Mouse (Mus musculus): ENCODE data around the gene Zfp93. TPM values are rescaled to one million over a fixed set of nuclear protein-coding genes. Genes with fewer than 3 reads are reported as not detected.
A peak's percentile ranks its signal among the peaks of the same experiment; 100 is the strongest.

The Zfp93 gene
- polyA plus RNA-seq, 1 experiment = not detected

GRCm38 (mm10) chr7:24315726-24316566 is 45.7 kb downstream of the Zfp93 start:
- no peak for TF ChIP-seq POLR2A (IDR thresholded peaks at IDR 0.05; ENCODE audit: borderline replicate concordance, control insufficient read depth, low read depth, low read length)
- TF ChIP-seq CTCF (IDR thresholded peaks at IDR 0.05; ENCODE audit: control insufficient read depth, insufficient read depth, low read length) = no peak
- H3K27ac ChIP-seq (ENCODE audit: control insufficient read depth, insufficient read depth, low read depth, low read length, poor library complexity) = peak overlapping the region; percentile 44; the same call in 1 of the 2 replicates
- peak overlapping the region; percentile 89 for H3K4me3 ChIP-seq (replicated peaks; ENCODE audit: control insufficient read depth, low read depth, low read length)
- 28% methylated on average over 29 of the region's 29 CpGs for WGBS
- peaks cover 6% of the 10 kb centered on the region for H3K4me1 ChIP-seq (ENCODE audit: control insufficient read depth, insufficient read depth, low read length)

DNA sequence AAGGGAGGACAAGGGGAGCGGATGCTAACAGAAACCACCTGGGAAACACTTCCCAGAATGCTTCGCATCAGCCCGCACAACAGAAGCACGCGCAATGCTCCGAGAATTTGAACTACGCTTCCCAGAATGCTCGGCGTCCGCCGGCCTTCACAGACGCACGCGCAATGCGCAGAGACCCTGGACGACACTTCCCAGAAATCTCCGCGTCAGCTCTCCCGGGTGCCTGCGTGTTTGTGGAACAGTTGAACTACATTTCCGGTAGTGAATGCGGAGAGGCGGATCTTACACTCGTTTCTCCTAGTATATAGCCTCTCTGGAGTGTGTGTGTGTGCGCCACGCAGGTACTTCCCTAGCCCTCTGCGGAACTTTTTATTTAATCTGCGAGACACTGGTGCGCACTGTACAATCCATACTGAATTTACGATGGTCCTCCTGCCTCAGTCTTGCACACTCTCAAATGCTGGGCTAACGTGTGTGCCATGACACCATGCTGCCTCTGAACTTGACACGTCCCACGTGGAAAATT is 46.4 kb downstream of the Zfp93 start, which contains the start of gene Zfp94:
Zfp94 (minus strand) TSS at position 100 of the 526 bp plus-strand sequence.
- Histone ChIP-seq H3K4me1 (ENCODE audit: control insufficient read depth, insufficient read depth, low read length) (peaks cover 6% of the 10 kb centered on the region), H3K4me3 (replicated peaks; ENCODE audit: control insufficient read depth, low read depth, low read length) (peak within 1 kb of the TSS; percentile 89), H3K27ac (ENCODE audit: control insufficient read depth, insufficient read depth, low read depth, low read length, poor library complexity) (peak within 1 kb of the TSS; percentile 69)
- under 1% methylated on average over 33 of the region's 33 CpGs for WGBS
- TF ChIP-seq CTCF (IDR thresholded peaks at IDR 0.05; ENCODE audit: control insufficient read depth, insufficient read depth, low read length) (no peak), POLR2A (IDR thresholded peaks at IDR 0.05; ENCODE audit: borderline replicate concordance, control insufficient read depth, low read depth, low read length) (no peak)

GRCm38 (mm10) chr7:24318942-24319341 is 48.7 kb downstream of the Zfp93 start:
- 13% methylated on average over 6 of the region's 6 CpGs for WGBS
- H3K4me1 ChIP-seq (ENCODE audit: control insufficient read depth, insufficient read depth, low read length) = peaks cover 8% of the 10 kb centered on the region
- H3K27ac ChIP-seq (ENCODE audit: control insufficient read depth, insufficient read depth, low read depth, low read length, poor library complexity) = no peak overlapping the region
- H3K4me3 ChIP-seq (replicated peaks; ENCODE audit: control insufficient read depth, low read depth, low read length) = no peak overlapping the region
- TF ChIP-seq CTCF (IDR thresholded peaks at IDR 0.05; ENCODE audit: control insufficient read depth, insufficient read depth, low read length) = no peak
- TF ChIP-seq POLR2A (IDR thresholded peaks at IDR 0.05; ENCODE audit: borderline replicate concordance, control insufficient read depth, low read depth, low read length) = no peak

- TF ChIP-seq CTCF (IDR thresholded peaks at IDR 0.05; ENCODE audit: control insufficient read depth, insufficient read depth, low read length) (no peak), POLR2A (IDR thresholded peaks at IDR 0.05; ENCODE audit: borderline replicate concordance, control insufficient read depth, low read depth, low read length) (no peak)
- peaks cover 5% of the 10 kb centered on the region for H3K4me1 ChIP-seq (ENCODE audit: control insufficient read depth, insufficient read depth, low read length)
- H3K4me3 ChIP-seq (replicated peaks; ENCODE audit: control insufficient read depth, low read depth, low read length) = no peak overlapping the region
- WGBS = 39% methylated on average over 4 of the region's 4 CpGs
- H3K27ac ChIP-seq (ENCODE audit: control insufficient read depth, insufficient read depth, low read depth, low read length, poor library complexity) = no peak overlapping the region
Measured at GRCm38 (mm10) chr7:24322593-24322992, 52.4 kb downstream of the Zfp93 start.

- WGBS = 72% methylated on average over 6 of the region's 6 CpGs
- TF ChIP-seq POLR2A (IDR thresholded peaks at IDR 0.05; ENCODE audit: borderline replicate concordance, control insufficient read depth, low read depth, low read length) = no peak
- TF ChIP-seq CTCF (IDR thresholded peaks at IDR 0.05; ENCODE audit: control insufficient read depth, insufficient read depth, low read length) = no peak
- Histone ChIP-seq H3K4me1 (ENCODE audit: control insufficient read depth, insufficient read depth, low read length) (peaks cover 5% of the 10 kb centered on the region), H3K27ac (ENCODE audit: control insufficient read depth, insufficient read depth, low read depth, low read length, poor library complexity) (no peak overlapping the region), H3K4me3 (replicated peaks; ENCODE audit: control insufficient read depth, low read depth, low read length) (no peak overlapping the region)
Measured at GRCm38 (mm10) chr7:24325197-24325596, 55.0 kb downstream of the Zfp93 start.

DNA sequence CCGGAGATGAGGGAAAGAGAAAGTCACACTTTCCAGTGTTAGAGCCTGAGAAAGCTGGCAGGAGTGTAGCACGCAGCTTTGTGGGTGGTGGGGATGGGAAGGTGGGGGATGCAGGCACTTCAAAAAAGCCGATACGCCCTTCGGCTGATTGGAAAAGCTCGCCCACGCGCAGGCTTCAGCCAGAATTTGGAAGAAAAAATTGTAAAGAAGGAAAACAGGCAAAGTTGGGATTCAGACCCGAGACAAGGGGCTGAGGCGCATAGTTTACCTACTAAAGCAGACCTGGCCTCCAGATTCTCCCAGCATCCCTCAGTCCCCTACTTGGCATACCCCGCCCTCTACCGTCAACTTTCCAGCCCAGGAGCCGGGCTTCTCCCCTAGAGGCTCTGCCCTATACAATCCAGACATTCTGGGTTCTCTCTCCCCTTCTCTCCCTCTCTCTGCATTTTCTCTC is 55.5 kb downstream of the Zfp93 start:
- H3K4me1 ChIP-seq (ENCODE audit: control insufficient read depth, insufficient read depth, low read length) = peaks cover 5% of the 10 kb centered on the region
- no peak overlapping the region for H3K4me3 ChIP-seq (replicated peaks; ENCODE audit: control insufficient read depth, low read depth, low read length)
- WGBS = 30% methylated on average over 13 of the region's 13 CpGs
- no peak overlapping the region for H3K27ac ChIP-seq (ENCODE audit: control insufficient read depth, insufficient read depth, low read depth, low read length, poor library complexity)
- TF ChIP-seq POLR2A (IDR thresholded peaks at IDR 0.05; ENCODE audit: borderline replicate concordance, control insufficient read depth, low read depth, low read length) (no peak), CTCF (IDR thresholded peaks at IDR 0.05; ENCODE audit: control insufficient read depth, insufficient read depth, low read length) (no peak)

DNA sequence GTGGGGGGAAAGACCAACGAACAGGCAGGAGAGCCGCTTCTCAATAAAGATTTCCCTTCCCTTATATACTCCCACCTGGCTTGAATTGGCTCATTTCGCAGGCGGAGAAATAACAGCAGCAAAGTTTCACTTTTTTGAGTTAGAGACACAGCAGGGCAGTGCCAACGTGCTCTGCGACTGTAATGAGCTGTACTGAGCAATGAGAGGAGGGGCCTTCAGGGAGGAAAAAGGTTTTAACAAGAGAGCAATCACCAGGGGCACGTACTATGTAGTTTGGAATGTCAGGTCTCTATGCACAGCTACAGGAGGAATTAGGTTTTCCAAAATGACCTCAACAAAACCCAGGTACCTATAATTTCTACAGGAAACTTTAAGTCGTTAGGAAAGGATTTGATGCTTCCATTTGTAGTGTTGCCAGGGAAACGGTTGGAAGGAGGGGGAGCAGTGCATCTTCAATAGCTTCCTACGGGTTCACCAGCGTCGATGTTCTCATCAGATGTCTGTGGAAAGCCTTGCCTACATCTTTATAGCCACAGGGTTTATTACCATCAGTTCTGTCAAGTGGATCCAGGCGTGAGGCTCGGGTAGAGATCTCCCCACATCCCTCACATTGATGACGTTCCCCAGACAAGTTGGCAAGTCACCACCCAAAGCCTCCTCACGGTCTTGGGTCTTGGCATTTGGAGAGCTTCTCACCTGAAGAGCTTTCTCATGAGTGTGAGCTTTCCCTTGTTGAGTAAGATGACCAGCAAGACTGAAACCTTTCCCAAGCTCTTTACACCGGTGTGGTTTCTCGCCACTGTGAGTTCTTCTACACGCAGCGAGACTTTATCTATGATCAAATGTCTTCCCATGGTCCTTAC is 56.3 kb downstream of the Zfp93 start:
- H3K27ac ChIP-seq (ENCODE audit: control insufficient read depth, insufficient read depth, low read depth, low read length, poor library complexity) = no peak overlapping the region
- TF ChIP-seq CTCF (IDR thresholded peaks at IDR 0.05; ENCODE audit: control insufficient read depth, insufficient read depth, low read length) (no peak), POLR2A (IDR thresholded peaks at IDR 0.05; ENCODE audit: borderline replicate concordance, control insufficient read depth, low read depth, low read length) (no peak)
- peaks cover 5% of the 10 kb centered on the region for H3K4me1 ChIP-seq (ENCODE audit: control insufficient read depth, insufficient read depth, low read length)
- no peak overlapping the region for H3K4me3 ChIP-seq (replicated peaks; ENCODE audit: control insufficient read depth, low read depth, low read length)
- 52% methylated on average over 20 of the region's 20 CpGs for WGBS

Other genes with a start within 250 kb of the Zfp93 start
- gene Vmn1r183, start 217.2 kb upstream of the Zfp93 start, polyA plus RNA-seq (2011; ENCODE audit: insufficient read depth, insufficient read length, low replicate concordance, missing spikeins) = 0.15 TPM in 1 of 2 replicates, not detected in the other
- gene Zfp180, start 188.5 kb upstream of the Zfp93 start, polyA plus RNA-seq (2011; ENCODE audit: insufficient read depth, insufficient read length, low replicate concordance, missing spikeins) = 7.9 and 12.7 TPM in 2 replicates
- gene Zfp112, start 158.1 kb upstream of the Zfp93 start, polyA plus RNA-seq (2011; ENCODE audit: insufficient read depth, insufficient read length, low replicate concordance, missing spikeins) = 0.36 and 0.65 TPM in 2 replicates
- 1.7 and 4.5 TPM in 2 replicates for gene Zfp235, start 136.3 kb upstream of the Zfp93 start, polyA plus RNA-seq (2011; ENCODE audit: insufficient read depth, insufficient read length, low replicate concordance, missing spikeins)
- not detected in 2 replicates for gene Zfp114, start 95.4 kb upstream of the Zfp93 start, polyA plus RNA-seq (2011; ENCODE audit: insufficient read depth, insufficient read length, low replicate concordance, missing spikeins)
- 0.74 and 1.8 TPM in 2 replicates for gene Zfp111, start 59.0 kb upstream of the Zfp93 start, polyA plus RNA-seq (2011; ENCODE audit: insufficient read depth, insufficient read length, low replicate concordance, missing spikeins)
- 0.43 and 0.95 TPM in 2 replicates for gene Zfp109, start 32.9 kb upstream of the Zfp93 start, polyA plus RNA-seq (2011; ENCODE audit: insufficient read depth, insufficient read length, low replicate concordance, missing spikeins)
- not detected in 2 replicates for gene Zfp108, start 15.6 kb upstream of the Zfp93 start, polyA plus RNA-seq (2011; ENCODE audit: insufficient read depth, insufficient read length, low replicate concordance, missing spikeins)
- 3.6 and 14.4 TPM in 2 replicates for gene Zfp61, start 30.8 kb downstream of the Zfp93 start, polyA plus RNA-seq (2011; ENCODE audit: insufficient read depth, insufficient read length, low replicate concordance, missing spikeins)
- 1.9 and 5.4 TPM in 2 replicates for gene Zfp94, start 46.2 kb downstream of the Zfp93 start, polyA plus RNA-seq (2011; ENCODE audit: insufficient read depth, insufficient read length, low replicate concordance, missing spikeins)
- not detected in 2 replicates for gene Tescl, start 63.5 kb downstream of the Zfp93 start, polyA plus RNA-seq (2011; ENCODE audit: insufficient read depth, insufficient read length, low replicate concordance, missing spikeins)
- not detected in 2 replicates for gene Lypd5, start 78.8 kb downstream of the Zfp93 start, polyA plus RNA-seq (2011; ENCODE audit: insufficient read depth, insufficient read length, low replicate concordance, missing spikeins)
- gene Kcnn4, start 99.8 kb downstream of the Zfp93 start, polyA plus RNA-seq (2011; ENCODE audit: insufficient read depth, insufficient read length, low replicate concordance, missing spikeins) = 118 and 180 TPM in 2 replicates
- gene Smg9, start 129.2 kb downstream of the Zfp93 start, polyA plus RNA-seq (2011; ENCODE audit: insufficient read depth, insufficient read length, low replicate concordance, missing spikeins) = 32.3 and 59.7 TPM in 2 replicates
- not detected in 2 replicates for gene Irgc1, start 181.9 kb downstream of the Zfp93 start, polyA plus RNA-seq (2011; ENCODE audit: insufficient read depth, insufficient read length, low replicate concordance, missing spikeins)
- gene Plaur, start 192.1 kb downstream of the Zfp93 start, polyA plus RNA-seq (2011; ENCODE audit: insufficient read depth, insufficient read length, low replicate concordance, missing spikeins) = 31.6 and 85.4 TPM in 2 replicates
- gene Cadm4, start 211.6 kb downstream of the Zfp93 start, polyA plus RNA-seq (2011; ENCODE audit: insufficient read depth, insufficient read length, low replicate concordance, missing spikeins) = 1.4 TPM in 1 of 2 replicates, not detected in the other
- gene Zfp428, start 236.6 kb downstream of the Zfp93 start, polyA plus RNA-seq (2011; ENCODE audit: insufficient read depth, insufficient read length, low replicate concordance, missing spikeins) = 2.5 and 3.1 TPM in 2 replicates
- gene AC161166.1, start 242.0 kb downstream of the Zfp93 start, polyA plus RNA-seq (2011; ENCODE audit: insufficient read depth, insufficient read length, low replicate concordance, missing spikeins) = not detected in 2 replicates